Mouse (Mus musculus) kidney, embryonic 14.5 days (tissue): ENCODE data around the gene Ccm2. TPM values are rescaled to one million over a fixed set of nuclear protein-coding genes. Genes with fewer than 3 reads are reported as not detected.
A peak's percentile ranks its signal among the peaks of the same experiment; 100 is the strongest.
"Not testable (repeated sequence)": the region's sequence is repeated elsewhere in the genome, so short reads cannot be mapped to it uniquely, and the experiment has no call there.

Source experiments
- ATAC-seq: fragments of 200-750 bp; cut with Nextera tagmentation; 2 replicates; pipeline ENCODE4 v1.8.0; 2017; ENCODE audit warnings: moderate number of reproducible peaks, mild to moderate bottlenecking, moderate TSS enrichment, moderate library complexity; ENCODE audit not compliant: low FRiP score, low TSS enrichment
- H3K27ac ChIP-seq: fragments of 300-500 bp; sonication (generic); 2 replicates; pipeline ENCODE4 v1.5.1; 2014; ENCODE audit warnings: low read depth, mild to moderate bottlenecking, low read length, moderate library complexity, mixed read lengths
- H3K27me3 ChIP-seq: fragments of 300-500 bp; sonication (generic); 2 replicates; pipeline ENCODE4 v1.6.1; 2014; ENCODE audit warnings: mild to moderate bottlenecking, low read length; ENCODE audit not compliant: control insufficient read depth, insufficient read depth
- H3K36me3 ChIP-seq: fragments of 300-500 bp; sonication (generic); 2 replicates; pipeline ENCODE4 v1.6.1; 2014; ENCODE audit warnings: low read length, mixed read lengths; ENCODE audit not compliant: control insufficient read depth, insufficient read depth
- H3K4me1 ChIP-seq: fragments of 300-500 bp; sonication (generic); 2 replicates; pipeline ENCODE4 v1.6.1; 2014; ENCODE audit warnings: low read length, mixed read lengths; ENCODE audit not compliant: control insufficient read depth, insufficient read depth
- H3K4me2 ChIP-seq: fragments of 300-500 bp; sonication (generic); replicated peaks from 2 replicates; pipeline ENCODE4 v1.6.1; 2014; ENCODE audit warnings: low read depth, mild to moderate bottlenecking, low read length
- H3K4me3 ChIP-seq: fragments of 300-500 bp; sonication (generic); 2 replicates; pipeline ENCODE4 v1.5.1; 2014; ENCODE audit warnings: mild to moderate bottlenecking, low read length
- H3K9ac ChIP-seq: fragments of 300-500 bp; sonication (generic); 2 replicates; pipeline ENCODE4 v1.6.1; 2014; ENCODE audit warnings: low read depth, mild to moderate bottlenecking, low read length, moderate library complexity
- H3K9me3 ChIP-seq: fragments of 300-500 bp; sonication (generic); 2 replicates; pipeline ENCODE4 v1.6.1; 2016; ENCODE audit warnings: low read length; ENCODE audit not compliant: control insufficient read depth
- WGBS: fragments of 180-500 bp; shearing (Covaris S2); extraction: QIAGEN DNeasy Blood & Tissue Kit; methylation state at CpG from one replicate; pipeline ENCODE4 v1.1.7; 2014; 5-methylcytosine and 5-hydroxymethylcytosine counted together
- polyA plus RNA-seq: library from polyadenylated mRNA; unstranded; fragments of >200 nt; fragmentation: Nextera tagmentation; extraction: Ambion mirVana; gene quantifications from 2 replicates; pipeline ENCODE4 v1.2.1, GENCODE M21; 2014

Gene Ccm2
- polyA plus RNA-seq, 1 experiment from 2014 or later = 94.4 TPM

- H3K9me3 ChIP-seq = no peaks in the 10 kb centered on the region
- ATAC-seq = no peak
- H3K27me3 ChIP-seq = no peaks in the 10 kb centered on the region
- H3K4me1 ChIP-seq = no peaks in the 10 kb centered on the region
- H3K9ac ChIP-seq = no peak within 1 kb of the TSS
- no peak within 1 kb of the TSS for H3K27ac ChIP-seq
- H3K4me3 ChIP-seq = no peak within 1 kb of the TSS
- WGBS = 78% methylated on average over 7 of the region's 7 CpGs
- peaks cover 13% of the 10 kb centered on the region for H3K36me3 ChIP-seq
- no peak within 1 kb of the TSS for H3K4me2 ChIP-seq
These were observed 26.0 kb upstream of the Ccm2 start, which contains the start of gene Myo1g for GRCm38 (mm10) chr11:6520507-6521173. Gene Myo1g (minus strand): TSS chr11:6520965.

- Histone ChIP-seq H3K27ac (no peak overlapping the region), H3K4me1 (peaks cover 4% of the 10 kb centered on the region; the same call in 1 of the 2 replicates), H3K36me3 (peaks cover 24% of the 10 kb centered on the region), H3K4me2 (no peak overlapping the region), H3K27me3 (no peaks in the 10 kb centered on the region), H3K9ac (no peak overlapping the region), H3K9me3 (no peaks in the 10 kb centered on the region), H3K4me3 (no peak overlapping the region)
- no peak for ATAC-seq
- whole genome bisulfite sequencing = 66% methylated on average over 9 of the region's 9 CpGs
These were observed 23.7 kb upstream of the Ccm2 start for GRCm38 (mm10) chr11:6522782-6523525.

- Histone ChIP-seq H3K27ac (no peak overlapping the region), H3K4me3 (no peak overlapping the region), H3K27me3 (no peaks in the 10 kb centered on the region), H3K9me3 (no peaks in the 10 kb centered on the region), H3K36me3 (peaks cover 24% of the 10 kb centered on the region), H3K9ac (no peak overlapping the region), H3K4me2 (no peak overlapping the region), H3K4me1 (peaks cover 4% of the 10 kb centered on the region; the same call in 1 of the 2 replicates)
- WGBS = 45% methylated on average over 1 of the region's 1 CpGs
- ATAC-seq = no peak
These were observed 23.0 kb upstream of the Ccm2 start for GRCm38 (mm10) chr11:6523662-6524088.

- H3K27ac ChIP-seq = no peak overlapping the region
- no peaks in the 10 kb centered on the region for H3K27me3 ChIP-seq
- H3K4me2 ChIP-seq = no peak overlapping the region
- H3K9ac ChIP-seq = no peak overlapping the region
- WGBS = 89% methylated on average over 8 of the region's 8 CpGs
- no peak for ATAC-seq
- H3K4me1 ChIP-seq = peaks cover 4% of the 10 kb centered on the region; the same call in 1 of the 2 replicates
- no peak overlapping the region for H3K4me3 ChIP-seq
- no peaks in the 10 kb centered on the region for H3K9me3 ChIP-seq
- peaks cover 24% of the 10 kb centered on the region for H3K36me3 ChIP-seq
These were observed 22.4 kb upstream of the Ccm2 start for GRCm38 (mm10) chr11:6524165-6524879.

GRCm38 (mm10) chr11:6524880-6525238 lies 21.8 kb upstream of the Ccm2 start:
- Histone ChIP-seq H3K4me1 (peaks cover 4% of the 10 kb centered on the region; the same call in 1 of the 2 replicates), H3K4me2 (no peak overlapping the region), H3K4me3 (no peak overlapping the region), H3K9ac (no peak overlapping the region), H3K27ac (no peak overlapping the region), H3K9me3 (no peaks in the 10 kb centered on the region), H3K27me3 (no peaks in the 10 kb centered on the region), H3K36me3 (peaks cover 24% of the 10 kb centered on the region)
- no peak for ATAC-seq
- WGBS = 92% methylated on average over 4 of the region's 4 CpGs

GRCm38 (mm10) chr11:6525241-6525640 lies 21.4 kb upstream of the Ccm2 start:
- WGBS = 91% methylated on average over 1 of the region's 1 CpGs
- no peak for ATAC-seq
- Histone ChIP-seq H3K9me3 (no peaks in the 10 kb centered on the region), H3K27ac (no peak overlapping the region), H3K9ac (no peak overlapping the region), H3K27me3 (no peaks in the 10 kb centered on the region), H3K4me2 (no peak overlapping the region), H3K36me3 (peaks cover 24% of the 10 kb centered on the region), H3K4me3 (no peak overlapping the region), H3K4me1 (peaks cover 4% of the 10 kb centered on the region; the same call in 1 of the 2 replicates)

- Histone ChIP-seq H3K4me2 (peak overlapping the region; percentile 65), H3K9ac (peak overlapping the region; percentile 82; the same call in 1 of the 2 replicates), H3K4me3 (peak overlapping the region; percentile 66), H3K36me3 (peaks cover 24% of the 10 kb centered on the region)
- not testable (repeated sequence) for H3K9me3 ChIP-seq, H3K27ac ChIP-seq, H3K4me1 ChIP-seq, H3K27me3 ChIP-seq, ATAC-seq
- 61% methylated on average over 11 of the region's 16 CpGs for WGBS
These were observed 20.0 kb upstream of the Ccm2 start for GRCm38 (mm10) chr11:6526526-6527255.

- Histone ChIP-seq H3K27me3 (no peaks in the 10 kb centered on the region), H3K4me1 (peaks cover 4% of the 10 kb centered on the region; the same call in 1 of the 2 replicates), H3K27ac (peak overlapping the region; percentile 88), H3K4me2 (peak overlapping the region; percentile 65), H3K9ac (peak overlapping the region; percentile 82), H3K4me3 (peak overlapping the region; percentile 66), H3K9me3 (no peaks in the 10 kb centered on the region), H3K36me3 (peaks cover 24% of the 10 kb centered on the region)
- ATAC-seq = no peak; the same call in 1 of the 2 replicates
- 11% methylated on average over 10 of the region's 10 CpGs for WGBS
These were observed 19.2 kb upstream of the Ccm2 start for GRCm38 (mm10) chr11:6527256-6528185.
